Mouse (Mus musculus): ENCODE measurements around the gene Cnbd2. TPM values are rescaled to one million over a fixed set of nuclear protein-coding genes. Genes with fewer than 3 reads are reported as not detected.

The Cnbd2 gene
- polyA plus RNA-seq, 1 experiment from 2014 or later = 4.3 TPM

DNA sequence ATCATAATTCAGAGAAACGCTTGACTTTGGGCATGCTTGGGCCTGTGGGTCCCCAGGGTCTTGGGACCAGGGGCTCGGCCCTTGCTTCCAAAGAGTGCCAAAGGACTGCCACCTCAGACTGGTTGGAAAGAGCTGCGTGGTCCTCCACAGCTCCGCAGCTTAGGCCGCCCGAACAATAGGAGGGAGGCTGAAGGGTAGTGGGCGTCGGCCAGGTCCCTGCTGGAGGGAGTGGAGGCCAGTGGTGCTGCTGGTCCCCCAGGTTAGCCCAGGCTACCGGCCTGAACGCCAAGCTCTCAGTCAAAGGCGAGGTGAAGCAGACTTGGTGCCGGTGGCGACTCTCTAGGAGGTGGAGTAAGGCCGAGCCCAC is 108.2 kb downstream of the Cnbd2 start:
- ATAC-seq (ENCODE audit: insufficient read depth, low FRiP score, low read depth) = peak; percentile 9; the same call in 1 of the 2 replicates
- Histone ChIP-seq H3K9me3 (no peaks in the 10 kb centered on the region), H3K36me3 (no peaks in the 10 kb centered on the region), H3K27ac (no peak overlapping the region), H3K27me3 (replicated peaks) (peaks cover 19% of the 10 kb centered on the region), H3K4me2 (peak overlapping the region; percentile 98), H3K4me3 (replicated peaks) (peak overlapping the region; percentile 63), H3K4me1 (peaks cover 22% of the 10 kb centered on the region), H3K9ac (peak overlapping the region; percentile 56; the same call in 1 of the 2 replicates)
- 19% methylated on average over 14 of the region's 14 CpGs for WGBS

- peaks cover 19% of the 10 kb centered on the region for H3K27me3 ChIP-seq (replicated peaks)
- H3K27ac ChIP-seq = peak within 1 kb of the TSS; percentile 65
These were observed 108.7 kb downstream of the Cnbd2 start, which contains the start of gene Epb41l1 for GRCm38 (mm10) chr2:156420694-156421380. Gene Epb41l1, plus strand, starts transcription at chr2:156420909.

GRCm38 (mm10) chr2:156421381-156422110 is 109.4 kb downstream of the Cnbd2 start:
- peak overlapping the region; percentile 56; the same call in 1 of the 2 replicates for H3K9ac ChIP-seq
- peaks cover 23% of the 10 kb centered on the region for H3K4me1 ChIP-seq
- H3K27me3 ChIP-seq (replicated peaks) = peaks cover 19% of the 10 kb centered on the region
- peak overlapping the region; percentile 98 for H3K4me2 ChIP-seq
- peak overlapping the region; percentile 65 for H3K27ac ChIP-seq
- ATAC-seq (ENCODE audit: insufficient read depth, low FRiP score, low read depth) = peak; percentile 57
- H3K36me3 ChIP-seq = no peaks in the 10 kb centered on the region
- H3K9me3 ChIP-seq = no peaks in the 10 kb centered on the region
- H3K4me3 ChIP-seq (replicated peaks) = peak overlapping the region; percentile 63
- WGBS = under 1% methylated on average over 36 of the region's 36 CpGs

More at GRCm38 (mm10) chr2:156420694-156421380, 108.7 kb downstream of the Cnbd2 start, which contains the start of gene Epb41l1:
- peak within 1 kb of the TSS; percentile 63 for H3K4me3 ChIP-seq (replicated peaks)
- H3K9me3 ChIP-seq = no peaks in the 10 kb centered on the region
- WGBS = under 1% methylated on average over 71 of the region's 76 CpGs
- H3K9ac ChIP-seq = peak within 1 kb of the TSS; percentile 56
- H3K4me2 ChIP-seq = peak within 1 kb of the TSS; percentile 98
- H3K4me1 ChIP-seq = peaks cover 23% of the 10 kb centered on the region
- H3K36me3 ChIP-seq = no peaks in the 10 kb centered on the region
- ATAC-seq (ENCODE audit: insufficient read depth, low FRiP score, low read depth) = peak; percentile 32

GRCm38 (mm10) chr2:156422631-156423030 is 110.5 kb downstream of the Cnbd2 start:
- Histone ChIP-seq H3K36me3 (no peaks in the 10 kb centered on the region), H3K9ac (no peak overlapping the region), H3K4me1 (peaks cover 23% of the 10 kb centered on the region), H3K4me3 (replicated peaks) (no peak overlapping the region), H3K4me2 (peak overlapping the region; percentile 98), H3K27ac (0 out of 2 replicates have a peak overlapping the region, but pooled peaks have one; percentile 35), H3K9me3 (no peaks in the 10 kb centered on the region), H3K27me3 (replicated peaks) (peaks cover 19% of the 10 kb centered on the region)
- ATAC-seq (ENCODE audit: insufficient read depth, low FRiP score, low read depth) = peak; percentile 27; the same call in 1 of the 2 replicates
- WGBS = 8% methylated on average over 7 of the region's 8 CpGs

GRCm38 (mm10) chr2:156423672-156424071 is 111.6 kb downstream of the Cnbd2 start:
- peaks cover 23% of the 10 kb centered on the region for H3K4me1 ChIP-seq
- ATAC-seq (ENCODE audit: insufficient read depth, low FRiP score, low read depth) = no peak
- H3K4me3 ChIP-seq (replicated peaks) = no peak overlapping the region
- H3K4me2 ChIP-seq = no peak overlapping the region
- no peak overlapping the region for H3K27ac ChIP-seq
- no peaks in the 10 kb centered on the region for H3K36me3 ChIP-seq
- H3K9me3 ChIP-seq = no peaks in the 10 kb centered on the region
- H3K9ac ChIP-seq = no peak overlapping the region
- WGBS = 83% methylated on average over 4 of the region's 4 CpGs
- H3K27me3 ChIP-seq (replicated peaks) = peaks cover 19% of the 10 kb centered on the region

Small RNAs within 50 kb of the gene (microRNA-seq; reads per million reads assigned to microRNA genes)
- not detected for gene Gm22758
- not detected for gene Gm22759

Other genes with a start within 250 kb of the Cnbd2 start
- 2.5 and 3.3 TPM in 2 replicates for gene Spag4, start 247.1 kb upstream of the Cnbd2 start, polyA plus RNA-seq (2015; fragmentation: Nextera tagmentation; extraction: Ambion mirVana)
- gene Cpne1, start 200.3 kb upstream of the Cnbd2 start, polyA plus RNA-seq (2015; fragmentation: Nextera tagmentation; extraction: Ambion mirVana) = 51.6 and 52.9 TPM in 2 replicates
- gene Rbm12, start 200.3 kb upstream of the Cnbd2 start, polyA plus RNA-seq (2015; fragmentation: Nextera tagmentation; extraction: Ambion mirVana) = 18.4 and 27.0 TPM in 2 replicates
- 12.6 and 12.9 TPM in 2 replicates for gene Gm28036, start 185.2 kb upstream of the Cnbd2 start, polyA plus RNA-seq (2015; fragmentation: Nextera tagmentation; extraction: Ambion mirVana)
- gene Romo1, start 168.3 kb upstream of the Cnbd2 start, polyA plus RNA-seq (2015; fragmentation: Nextera tagmentation; extraction: Ambion mirVana) = 350 and 376 TPM in 2 replicates
- gene Nfs1, start 168.1 kb upstream of the Cnbd2 start, polyA plus RNA-seq (2015; fragmentation: Nextera tagmentation; extraction: Ambion mirVana) = 50.0 and 54.2 TPM in 2 replicates
- gene Rbm39, start 132.1 kb upstream of the Cnbd2 start, polyA plus RNA-seq (2015; fragmentation: Nextera tagmentation; extraction: Ambion mirVana) = 585 and 589 TPM in 2 replicates
- gene Phf20, start 115.8 kb upstream of the Cnbd2 start, polyA plus RNA-seq (2015; fragmentation: Nextera tagmentation; extraction: Ambion mirVana) = 55.5 and 69.4 TPM in 2 replicates
- gene Scand1, start 405 bp downstream of the Cnbd2 start, polyA plus RNA-seq (2015; fragmentation: Nextera tagmentation; extraction: Ambion mirVana) = 65.9 and 76.7 TPM in 2 replicates
- 3.0 and 3.3 TPM in 2 replicates for gene Epb41l1, start 108.6 kb downstream of the Cnbd2 start, polyA plus RNA-seq (2015; fragmentation: Nextera tagmentation; extraction: Ambion mirVana)
- gene Aar2, start 235.3 kb downstream of the Cnbd2 start, polyA plus RNA-seq (2015; fragmentation: Nextera tagmentation; extraction: Ambion mirVana) = 28.0 and 30.5 TPM in 2 replicates